Mouse (Mus musculus) left cerebral cortex, postnatal 10 days (tissue): ENCODE measurements around the gene Cfap161. TPM values are rescaled to one million over a fixed set of nuclear protein-coding genes. Genes with fewer than 3 reads are reported as not detected.

ENCODE experiments used
- DNase-seq, 2 experiments: peaks; one replicate each; pipeline ENCODE4 v3.0.0; 2021 to 2022; ENCODE audit warnings: low spot score in 2 of 2, mixed read lengths in 1 of 2; ENCODE audit errors: extremely low spot score in 1 of 2
- intact Hi-C: fragments of 180-260 bp; cut with DNase I; formaldehyde crosslinking; loops from one replicate; pipeline ENCODE4 v1.15.1; 2025
- total RNA-seq, 2 experiments: library from RNA; stranded (reverse); gene quantifications; 2 replicates each; pipeline ENCODE4 v1.2.3; 2021

Gene Cfap161
- total RNA-seq, 2 experiments from 2014 or later, result 0.88 to 1.0 TPM

DNA sequence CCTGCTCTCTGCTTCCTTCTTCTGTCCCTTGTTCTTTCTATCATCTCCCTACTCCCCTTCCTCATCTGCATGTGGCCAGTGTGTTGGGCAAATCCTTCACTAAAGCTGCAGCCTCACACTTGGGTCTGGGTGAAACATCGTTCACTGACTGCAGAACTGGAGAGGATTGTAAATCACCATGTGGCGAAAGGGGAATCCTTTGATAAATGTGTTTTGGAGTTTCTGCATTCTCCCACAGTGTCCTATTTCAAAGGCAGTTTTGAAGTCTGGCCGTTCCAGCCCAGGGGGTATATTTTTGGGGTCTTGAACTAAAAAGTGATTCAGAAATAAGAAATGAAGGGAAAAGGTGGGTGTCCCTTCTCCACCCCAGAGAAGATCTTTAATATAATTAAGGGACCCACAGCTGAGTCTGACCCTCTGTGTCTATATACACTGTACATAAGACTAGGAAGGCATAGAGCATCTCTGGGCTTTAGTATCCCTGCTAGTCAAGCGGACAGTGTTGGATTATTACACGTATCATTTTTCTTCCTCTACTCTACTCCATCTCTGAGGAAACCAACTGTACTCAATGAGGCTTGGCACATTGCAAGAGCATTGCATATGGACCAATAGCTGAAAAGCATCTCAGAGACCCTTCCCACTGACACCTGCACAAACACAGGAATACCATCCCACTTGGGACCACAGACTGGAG, 67.6 kb downstream of the Cfap161 start:
- intact Hi-C loops, result no loop called here
- no peak for DNase-seq

DNA sequence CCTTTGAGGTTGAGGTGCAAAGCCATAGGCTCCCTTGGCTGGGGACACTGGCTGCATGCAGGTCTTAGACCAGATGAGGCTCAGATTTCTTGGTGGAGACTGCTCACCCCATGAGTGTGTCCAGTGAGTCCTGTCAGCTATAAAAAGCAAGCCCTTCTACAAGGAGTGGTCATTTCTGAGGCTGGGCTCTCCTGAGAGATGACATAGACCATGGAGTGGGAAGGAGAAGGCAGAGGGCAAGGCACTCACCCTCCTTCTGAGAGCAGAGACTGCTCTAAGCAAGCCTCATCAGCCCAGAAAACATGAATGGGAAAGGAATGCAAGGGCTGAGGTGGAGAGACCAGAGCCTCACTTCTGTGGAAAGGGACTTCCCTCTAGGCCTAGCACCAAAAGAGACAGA, 68.9 kb downstream of the Cfap161 start:
- no peak for DNase-seq

DNA sequence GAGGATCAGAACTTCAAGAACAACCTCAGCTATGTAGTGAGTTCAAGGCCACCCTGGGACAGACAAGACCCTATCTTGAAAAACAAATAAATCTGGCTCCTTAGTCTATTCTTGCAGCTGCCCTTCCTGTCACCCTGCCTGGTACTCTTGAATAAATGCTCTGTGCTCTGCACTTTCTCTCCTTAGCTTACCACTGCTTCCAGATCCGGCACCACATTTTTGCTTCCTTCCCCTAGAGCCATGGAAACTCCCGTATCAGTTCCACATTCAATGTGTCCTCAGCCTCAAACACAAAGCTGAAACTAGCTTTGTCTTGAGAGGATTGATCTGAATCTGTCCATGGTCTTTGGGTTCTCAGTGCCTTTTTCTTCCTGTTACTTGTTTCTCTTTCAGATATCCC, 70.1 kb downstream of the Cfap161 start:
- no peak for DNase-seq
- intact Hi-C loops, result no loop called here

More for the DNA sequence above, 68.9 kb downstream of the Cfap161 start:
- intact Hi-C loops, result no loop called here

Other genes starting within 250 kb of the Cfap161 start
- under 1 TPM; 0.11 to 0.12 TPM for gene Tmc3, start 210.0 kb downstream of the Cfap161 start, total RNA-seq
- gene Stard5, start 162.9 kb downstream of the Cfap161 start, total RNA-seq, result 1 to 10 TPM; 7.6 to 8.2 TPM
- gene Il16, start 49.2 kb downstream of the Cfap161 start, total RNA-seq, result 1 to 10 TPM; 2.4 to 2.7 TPM
- gene Tlnrd1, start 89.4 kb upstream of the Cfap161 start, total RNA-seq, result 10 to 100 TPM; 17.2 to 18.6 TPM
- 10 to 100 TPM; 56.6 to 74.9 TPM for gene Mesd, start 89.6 kb upstream of the Cfap161 start, total RNA-seq